Mouse (Mus musculus) heart, postnatal 36 days (tissue): ENCODE measurements around the gene Capn9. TPM values are rescaled to one million over a fixed set of nuclear protein-coding genes. Genes with fewer than 3 reads are reported as not detected.

Experiments
- DNase-seq, 2 experiments: peaks; one replicate each; pipeline ENCODE4 v3.0.0; 2021 to 2022
- intact Hi-C: fragments of 180-260 bp; cut with DNase I; formaldehyde crosslinking; loops from one replicate; pipeline ENCODE4 v1.15.1; 2025
- total RNA-seq, 2 experiments: library from RNA; stranded (reverse); gene quantifications; 2 replicates each; pipeline ENCODE4 v1.2.3; 2021

The Capn9 gene
- total RNA-seq: not detected

GRCm38 (mm10) chr8:124575811-124576210 lies at the start of gene Capn9:
Gene Capn9 (plus strand): TSS chr8:124576111.
- intact Hi-C loops: no loop called here
- no peak for DNase-seq

DNA sequence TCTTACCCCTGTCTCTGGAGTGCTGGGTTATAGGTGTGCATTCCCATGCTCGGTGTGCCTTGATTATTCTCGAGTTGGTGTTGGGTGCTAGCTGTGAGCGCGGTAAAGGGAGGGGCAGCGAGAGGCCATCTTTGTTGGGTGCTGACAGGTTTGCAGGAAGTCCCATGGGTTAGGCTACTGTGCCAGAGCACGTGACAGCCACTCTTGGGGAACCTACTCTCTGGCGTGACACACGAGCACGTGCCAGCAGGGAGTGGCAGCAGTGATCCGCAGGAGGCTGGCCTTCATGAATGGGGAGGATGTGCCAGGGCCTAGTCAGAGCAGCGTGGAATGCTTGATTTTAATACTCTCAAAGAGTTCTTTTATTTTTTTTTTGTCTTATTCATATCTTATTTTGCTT lies 49.6 kb upstream of the Capn9 start:
- DNase-seq: no peak
- intact Hi-C loops: loop anchor here (5.0 kb wide), 1 partner anchor 151 kb away; no protein-coding TSS in a partner anchor

DNA sequence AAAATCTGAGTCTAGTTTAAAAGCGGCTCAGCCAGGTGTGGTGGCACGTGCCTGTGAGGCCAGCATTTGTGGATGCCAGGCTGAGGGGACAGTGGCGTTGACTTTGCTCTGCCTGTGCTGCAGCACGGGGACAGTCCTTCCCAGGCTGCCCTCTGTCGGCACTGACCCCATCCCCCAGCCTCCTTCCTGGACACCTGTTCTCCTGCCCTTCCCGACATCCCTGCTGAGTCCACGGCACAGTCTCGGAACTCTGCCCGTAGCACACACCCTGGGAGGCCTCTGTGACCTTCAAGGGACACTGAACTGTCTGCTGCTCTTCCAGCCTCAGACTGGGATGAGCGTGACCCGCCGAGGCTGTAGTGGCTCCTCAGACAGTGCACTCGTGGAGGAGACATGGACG lies 45.8 kb upstream of the Capn9 start:
- no peak for DNase-seq

GRCm38 (mm10) chr8:124530556-124530955 lies 45.4 kb upstream of the Capn9 start:
- intact Hi-C loops: no loop called here

More for the DNA sequence above, 45.8 kb upstream of the Capn9 start:
- intact Hi-C loops: no loop called here

GRCm38 (mm10) chr8:124530996-124531395 lies 44.9 kb upstream of the Capn9 start:
- intact Hi-C loops: no loop called here
- DNase-seq: no peak

More at GRCm38 (mm10) chr8:124530556-124530955, 45.4 kb upstream of the Capn9 start:
- no peak for DNase-seq

DNA sequence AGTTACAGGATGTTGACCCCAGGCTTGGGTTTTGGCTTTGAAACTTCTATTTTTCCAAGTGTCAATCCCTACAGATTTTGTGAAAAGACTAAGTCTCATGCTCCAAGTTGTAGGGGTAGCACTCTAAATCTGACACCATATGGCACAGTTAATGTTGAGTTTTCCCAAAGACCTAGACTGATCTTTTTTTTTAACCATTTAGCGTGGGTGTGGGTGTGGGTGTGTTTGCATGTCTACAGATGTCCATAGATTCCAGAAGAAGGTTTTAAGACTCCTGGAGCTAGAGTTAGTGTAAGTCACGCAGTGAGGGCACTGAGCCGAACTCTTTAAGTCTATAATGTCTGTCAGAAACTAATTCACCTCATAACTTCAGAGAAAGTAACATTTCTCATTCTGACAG lies 43.3 kb upstream of the Capn9 start:
- no peak for DNase-seq
- intact Hi-C loops: no loop called here

- intact Hi-C loops: no loop called here
- no peak for DNase-seq
These were observed 40.5 kb upstream of the Capn9 start for GRCm38 (mm10) chr8:124535451-124535850.

GRCm38 (mm10) chr8:124540906-124541305 lies 35.0 kb upstream of the Capn9 start:
- intact Hi-C loops: no loop called here
- DNase-seq: no peak

GRCm38 (mm10) chr8:124542001-124542400 lies 33.9 kb upstream of the Capn9 start:
- intact Hi-C loops: no loop called here

DNA sequence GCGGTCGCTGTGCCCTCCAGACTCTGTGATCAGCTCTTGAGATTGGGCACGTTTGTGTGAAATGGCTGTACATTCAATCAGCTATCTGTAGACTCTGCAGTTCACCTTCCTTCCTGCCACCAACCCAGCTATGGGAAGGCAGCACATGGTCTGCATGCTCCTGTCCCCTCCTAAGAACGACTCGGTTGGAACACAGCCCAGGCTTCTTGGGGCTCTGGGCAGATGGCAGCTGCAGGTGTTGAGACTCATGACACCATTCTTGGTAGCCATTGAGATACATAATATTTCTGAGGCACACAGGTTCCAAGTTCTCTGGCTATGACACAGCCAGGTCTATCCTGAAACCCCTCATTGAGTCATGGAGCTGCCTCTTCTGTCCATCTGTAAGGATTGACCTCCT lies 32.6 kb upstream of the Capn9 start:
- DNase-seq: no peak
- intact Hi-C loops: no loop called here

More at GRCm38 (mm10) chr8:124542001-124542400, 33.9 kb upstream of the Capn9 start:
- no peak for DNase-seq

GRCm38 (mm10) chr8:124546371-124546770 lies 29.5 kb upstream of the Capn9 start:
- intact Hi-C loops: no loop called here
- DNase-seq: no peak

- intact Hi-C loops: no loop called here
These were observed 29.1 kb upstream of the Capn9 start for GRCm38 (mm10) chr8:124546815-124547214.

DNA sequence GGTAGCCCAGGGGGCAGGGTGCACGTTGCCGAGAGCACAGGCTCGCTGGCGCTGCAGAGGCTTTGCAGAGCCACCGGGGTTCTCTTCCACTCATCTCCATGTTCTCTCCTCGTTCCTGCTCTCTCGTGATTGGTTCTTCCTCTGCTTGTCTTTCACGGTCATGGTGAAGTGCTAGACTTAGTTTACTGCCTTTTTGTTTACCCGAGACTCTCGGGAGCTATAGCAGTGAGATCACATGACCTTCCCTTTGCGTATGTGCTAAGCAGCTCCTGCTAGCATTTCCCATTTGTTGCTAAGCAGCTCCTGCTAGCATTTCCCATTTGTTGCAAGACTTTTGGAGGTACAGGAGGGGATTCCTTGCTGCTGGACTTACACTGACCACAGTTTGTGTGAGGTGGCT lies 28.6 kb upstream of the Capn9 start:
- intact Hi-C loops: no loop called here
- DNase-seq: no peak

More at GRCm38 (mm10) chr8:124546815-124547214, 29.1 kb upstream of the Capn9 start:
- DNase-seq: no peak

DNA sequence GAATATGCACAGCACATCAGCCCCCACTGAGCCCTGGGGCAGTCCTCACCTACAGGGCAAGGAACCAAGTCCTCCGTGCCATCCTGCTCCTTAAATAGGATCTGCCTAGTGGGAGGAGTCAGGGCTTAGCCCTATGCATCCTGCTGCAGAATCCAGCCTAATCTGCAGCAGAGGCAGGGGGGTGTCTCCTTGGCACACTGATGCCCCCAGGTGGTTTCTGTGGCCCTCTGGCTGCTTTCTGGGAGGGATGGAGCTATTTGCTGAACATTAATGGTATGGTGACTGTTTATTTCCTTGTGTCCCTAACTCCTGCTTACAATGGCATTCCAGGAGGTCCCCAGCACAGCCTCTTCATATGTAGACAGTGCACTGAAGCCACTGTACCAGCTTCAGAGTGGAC lies 27.7 kb upstream of the Capn9 start:
- no peak for DNase-seq
- intact Hi-C loops: no loop called here

GRCm38 (mm10) chr8:124551011-124551661 lies 24.8 kb upstream of the Capn9 start:
- intact Hi-C loops: no loop called here
- no peak for DNase-seq

GRCm38 (mm10) chr8:124555113-124555750 lies 20.7 kb upstream of the Capn9 start:
- intact Hi-C loops: no loop called here
- DNase-seq: no peak

GRCm38 (mm10) chr8:124556164-124556563 lies 19.7 kb upstream of the Capn9 start:
- intact Hi-C loops: no loop called here
- no peak for DNase-seq

DNA sequence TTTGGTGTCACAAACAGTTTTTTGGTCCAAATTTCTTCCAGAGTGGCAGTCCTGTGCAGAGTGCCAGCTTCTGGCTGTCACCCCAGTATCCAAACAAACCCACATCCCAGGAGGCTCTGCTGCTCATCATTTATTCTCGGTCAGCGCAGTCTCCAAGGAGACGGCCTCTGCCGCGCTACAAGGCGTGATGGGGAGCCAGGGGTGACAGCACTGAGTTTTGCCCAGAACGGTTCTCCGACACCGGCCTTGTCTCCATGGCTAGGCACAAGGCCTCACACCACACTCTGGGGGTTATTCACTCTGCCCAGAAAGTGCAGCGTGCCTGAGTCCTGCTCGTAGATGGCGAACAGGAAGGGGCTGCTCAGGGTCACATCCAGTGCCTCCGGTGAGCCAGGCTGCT lies 19.3 kb upstream of the Capn9 start:
- DNase-seq: no peak
- intact Hi-C loops: no loop called here

DNA sequence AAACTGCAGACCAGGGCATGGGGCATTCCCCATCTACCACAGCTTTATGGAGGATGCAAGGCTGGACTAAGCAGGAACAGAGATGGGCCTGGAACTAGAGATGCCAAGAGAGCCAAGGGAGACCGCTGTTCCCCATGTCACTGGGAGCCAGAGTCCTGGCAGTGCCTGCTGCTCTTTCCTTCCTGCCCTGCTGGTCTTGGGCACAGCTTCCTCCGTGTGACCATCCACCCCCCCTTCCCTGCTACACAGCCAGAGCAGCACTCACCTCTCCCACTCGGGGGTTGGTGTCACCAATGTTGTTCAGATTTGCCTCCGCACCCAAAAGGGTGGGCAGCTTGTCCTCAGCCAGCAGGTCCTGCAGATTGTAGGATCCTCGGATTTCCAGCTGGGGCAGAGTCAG lies 18.4 kb upstream of the Capn9 start:
- DNase-seq: no peak
- intact Hi-C loops: no loop called here

DNA sequence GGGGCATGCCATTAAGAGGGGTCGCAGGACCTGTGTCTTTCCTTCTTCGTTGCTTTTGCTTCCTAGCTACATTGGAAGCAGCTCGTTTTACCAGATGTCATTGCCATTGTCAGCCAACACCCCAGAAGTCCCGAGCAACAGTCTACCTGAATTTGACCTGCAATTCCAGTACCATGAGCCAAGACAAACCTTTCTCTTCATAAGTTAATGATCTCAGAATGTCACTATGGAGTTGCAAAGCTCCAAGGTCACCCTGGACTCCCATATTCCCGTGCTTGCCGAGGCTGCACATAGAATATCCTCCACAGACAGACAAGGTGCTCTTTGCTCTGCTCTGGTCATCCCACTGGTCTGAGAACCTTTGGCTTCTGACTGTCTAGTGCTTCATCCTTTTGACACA lies 8.8 kb upstream of the Capn9 start:
- no peak for DNase-seq
- intact Hi-C loops: no loop called here

GRCm38 (mm10) chr8:124567584-124567983 lies 8.3 kb upstream of the Capn9 start:
- DNase-seq: peak; percentile 35 to 47
- intact Hi-C loops: no loop called here

DNA sequence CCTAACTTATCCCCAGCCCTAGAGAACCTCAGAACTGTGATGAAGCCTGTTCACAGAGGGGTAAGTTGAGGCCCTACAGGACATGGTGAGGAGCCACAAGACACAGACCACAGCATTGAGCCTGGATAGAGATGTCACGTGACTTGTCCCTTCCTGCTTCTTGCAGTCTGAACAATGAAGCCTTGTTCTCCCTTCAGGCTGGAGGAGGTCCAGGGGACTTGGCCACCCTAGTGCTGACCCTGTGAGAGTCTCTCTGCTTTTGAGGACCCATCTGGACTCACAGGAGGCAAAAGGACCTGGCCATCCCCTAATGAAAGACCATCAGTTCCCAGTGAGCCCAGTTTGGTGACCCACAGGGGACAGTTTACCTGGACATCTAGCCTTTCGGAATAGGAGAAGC lies 6.8 kb upstream of the Capn9 start:
- intact Hi-C loops: no loop called here
- DNase-seq: no peak
